Mouse (Mus musculus) C2C12 (cell line): Measurements from ENCODE around the gene Daam1. TPM values are rescaled to one million over a fixed set of nuclear protein-coding genes. Genes with fewer than 3 reads are reported as not detected.

ENCODE experiments used
- H3K27me3 ChIP-seq: one replicate; pipeline ENCODE4 v1.6.1; 2011; ENCODE audit not compliant: control insufficient read depth, insufficient read depth, insufficient read length
- H3K36me3 ChIP-seq: one replicate; pipeline ENCODE4 v1.6.1; 2011; ENCODE audit not compliant: control insufficient read depth, insufficient read depth
- H3K4me3 ChIP-seq: one replicate; pipeline ENCODE4 v1.5.1; 2011; ENCODE audit warnings: mild to moderate bottlenecking, control low read depth; ENCODE audit not compliant: poor library complexity, insufficient read depth, severe bottlenecking
- H3K79me2 ChIP-seq: one replicate; pipeline ENCODE4 v1.6.1; 2011; ENCODE audit not compliant: control insufficient read depth, insufficient read depth
- H3K79me3 ChIP-seq: one replicate; pipeline ENCODE4 v1.6.1; 2011; ENCODE audit warnings: low read depth, control low read depth
- H3ac ChIP-seq: one replicate; pipeline ENCODE3; 2011; ENCODE audit warnings: low read depth; ENCODE audit not compliant: control insufficient read depth, insufficient read length
- CEBPB ChIP-seq: IDR thresholded peaks from one replicate; pipeline ENCODE4 v1.6.1; 2011; ENCODE audit warnings: low read depth, mild to moderate bottlenecking, control low read depth, moderate library complexity
- CTCF ChIP-seq: IDR thresholded peaks from one replicate; pipeline ENCODE4 v1.5.1; 2011; ENCODE audit not compliant: control insufficient read depth, insufficient read depth, insufficient read length
- FOSL1 ChIP-seq: IDR thresholded peaks from one replicate; pipeline ENCODE4 v1.8.0; 2011; ENCODE audit warnings: mild to moderate bottlenecking, low read length; ENCODE audit not compliant: poor library complexity, insufficient read depth, severe bottlenecking
- MAX ChIP-seq: IDR thresholded peaks from one replicate; pipeline ENCODE4 v1.6.1; 2011; ENCODE audit warnings: mild to moderate bottlenecking, control low read depth
- MYOD1 ChIP-seq: IDR thresholded peaks from one replicate; pipeline ENCODE4 v1.6.1; 2011; ENCODE audit warnings: low read depth; ENCODE audit not compliant: control insufficient read depth, insufficient read length
- MYOG ChIP-seq: IDR thresholded peaks from one replicate; pipeline ENCODE4 v1.6.1; 2011; ENCODE audit not compliant: control insufficient read depth, insufficient read length; ENCODE audit errors: extremely low read depth
- USF1 ChIP-seq: IDR thresholded peaks from one replicate; pipeline ENCODE4 v1.6.1; 2011; ENCODE audit warnings: low read depth, mild to moderate bottlenecking, control low read depth, moderate library complexity
- polyA plus RNA-seq: library from polyadenylated mRNA; unstranded; fragments of >200 nt; fragmentation: generic; extraction: Trizol; gene quantifications from one replicate; pipeline ENCODE4 v1.2.1, GENCODE M21; 2012; ENCODE audit warnings: missing spikeins

The Daam1 gene
- polyA plus RNA-seq, 1 experiment, result 3.2 TPM

DNA sequence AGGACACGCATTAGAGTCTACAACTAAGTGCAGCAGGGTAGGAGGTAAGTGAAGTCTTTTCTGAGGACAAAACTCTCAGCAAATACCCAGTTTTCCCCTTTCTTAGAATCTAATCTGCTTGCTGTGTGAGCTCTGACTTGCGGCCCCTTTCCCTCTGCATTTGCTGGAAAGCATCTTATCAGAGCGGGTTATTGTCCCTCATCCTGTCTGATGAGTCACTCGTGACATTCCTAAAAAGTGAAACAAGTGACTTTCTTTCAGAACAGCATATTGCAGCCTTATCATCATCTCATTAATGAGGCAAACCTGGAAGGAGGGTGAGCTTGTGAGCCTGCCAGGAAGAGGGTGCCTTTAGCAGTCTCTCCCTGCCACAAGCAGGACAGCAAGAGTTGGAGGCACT, 68.7 kb downstream of the Daam1 start:
- no peak overlapping the region for H3K4me3 ChIP-seq
- H3K79me2 ChIP-seq, result peaks cover 40% of the 10 kb centered on the region
- H3K27me3 ChIP-seq, result no peaks in the 10 kb centered on the region
- H3K79me3 ChIP-seq, result peaks cover 5% of the 10 kb centered on the region
- TF ChIP-seq MAX, result no peak
- TF ChIP-seq MYOG, result no peak
- TF ChIP-seq USF1, result no peak
- TF ChIP-seq CTCF, result no peak
- peak; percentile 5 for TF ChIP-seq FOSL1
- peak; percentile 12 for TF ChIP-seq MYOD1
- no peak for TF ChIP-seq CEBPB
- H3ac ChIP-seq, result no peak overlapping the region
- peaks cover 22% of the 10 kb centered on the region for H3K36me3 ChIP-seq

DNA sequence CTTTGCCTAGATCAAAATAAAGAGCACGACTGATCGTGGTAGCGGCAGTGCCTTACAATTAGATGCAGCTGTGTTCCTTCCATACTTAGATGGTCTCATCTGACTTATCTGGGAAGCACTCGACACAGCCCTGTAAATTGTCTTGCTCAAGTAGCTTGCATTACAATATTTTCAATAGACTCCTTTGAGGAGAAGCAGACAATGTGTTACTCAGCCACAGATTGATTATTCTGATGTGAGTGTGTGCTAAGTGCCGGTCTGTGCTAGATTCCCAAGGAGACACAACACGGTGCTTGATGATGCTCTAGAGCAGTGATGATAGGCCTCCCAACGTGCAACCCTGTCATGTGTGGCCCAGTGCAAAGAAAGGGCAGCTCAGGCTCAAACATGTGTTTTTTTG, 70.3 kb downstream of the Daam1 start:
- H3K4me3 ChIP-seq, result no peak overlapping the region
- H3ac ChIP-seq, result no peak overlapping the region
- peaks cover 50% of the 10 kb centered on the region for H3K79me2 ChIP-seq
- TF ChIP-seq USF1 (no peak), FOSL1 (no peak), CTCF (no peak), MYOD1 (no peak), CEBPB (no peak), MYOG (no peak), MAX (no peak)
- H3K27me3 ChIP-seq, result no peaks in the 10 kb centered on the region
- peaks cover 22% of the 10 kb centered on the region for H3K36me3 ChIP-seq
- H3K79me3 ChIP-seq, result peaks cover 3% of the 10 kb centered on the region

DNA sequence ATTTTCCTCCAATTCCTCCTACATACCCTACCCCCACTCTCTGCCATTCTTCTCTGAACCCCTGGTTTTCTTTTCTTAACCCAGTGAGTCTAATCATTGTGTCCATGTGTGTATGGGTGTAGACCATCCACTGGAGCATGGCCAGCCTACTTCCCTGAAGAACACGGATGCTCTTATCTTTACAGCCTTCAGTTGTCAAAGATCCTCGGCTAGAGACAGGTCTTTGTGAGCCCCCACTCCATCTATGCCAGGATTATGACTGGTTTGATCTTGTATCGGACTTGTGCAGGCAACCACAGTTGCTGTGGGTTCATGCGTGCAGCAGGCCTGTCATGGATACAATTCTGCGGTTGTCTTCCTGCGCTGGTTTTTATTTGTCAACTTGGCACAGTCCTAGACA, 71.0 kb downstream of the Daam1 start:
- no peak for TF ChIP-seq FOSL1
- TF ChIP-seq MAX, result no peak
- TF ChIP-seq USF1, result no peak
- TF ChIP-seq CTCF, result no peak
- TF ChIP-seq MYOG, result no peak
- no peak for TF ChIP-seq CEBPB
- TF ChIP-seq MYOD1, result no peak
- H3ac ChIP-seq, result no peak overlapping the region
- H3K4me3 ChIP-seq, result no peak overlapping the region
- H3K79me3 ChIP-seq, result peaks cover 7% of the 10 kb centered on the region
- peaks cover 22% of the 10 kb centered on the region for H3K36me3 ChIP-seq
- H3K27me3 ChIP-seq, result no peaks in the 10 kb centered on the region
- peaks cover 53% of the 10 kb centered on the region for H3K79me2 ChIP-seq

DNA sequence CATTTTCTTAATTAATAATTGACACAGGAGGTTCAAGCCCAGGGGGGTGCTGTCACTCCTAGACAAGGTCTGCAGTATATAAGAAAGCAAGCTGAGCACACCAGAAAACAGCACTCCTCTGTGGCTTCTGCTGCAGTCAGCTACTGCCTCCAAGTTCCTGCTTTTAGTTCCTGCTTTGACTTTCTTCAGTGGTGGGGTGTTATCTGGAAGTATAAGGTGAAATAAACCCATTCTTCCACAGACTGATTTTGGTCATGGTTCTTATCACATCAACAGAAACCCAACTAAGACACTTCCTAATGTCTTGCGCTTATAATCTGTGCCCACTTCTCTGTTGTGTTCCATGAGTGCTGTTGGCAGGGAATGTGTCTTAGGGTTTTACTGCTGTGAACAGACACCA, 71.4 kb downstream of the Daam1 start:
- Histone ChIP-seq H3K4me3 (no peak overlapping the region), H3K27me3 (no peaks in the 10 kb centered on the region), H3K79me2 (peaks cover 53% of the 10 kb centered on the region), H3K79me3 (peaks cover 7% of the 10 kb centered on the region), H3ac (no peak overlapping the region), H3K36me3 (peaks cover 21% of the 10 kb centered on the region)
- TF ChIP-seq MYOG, result no peak
- TF ChIP-seq USF1, result no peak
- no peak for TF ChIP-seq MYOD1
- no peak for TF ChIP-seq CTCF
- no peak for TF ChIP-seq CEBPB
- no peak for TF ChIP-seq FOSL1
- no peak for TF ChIP-seq MAX

DNA sequence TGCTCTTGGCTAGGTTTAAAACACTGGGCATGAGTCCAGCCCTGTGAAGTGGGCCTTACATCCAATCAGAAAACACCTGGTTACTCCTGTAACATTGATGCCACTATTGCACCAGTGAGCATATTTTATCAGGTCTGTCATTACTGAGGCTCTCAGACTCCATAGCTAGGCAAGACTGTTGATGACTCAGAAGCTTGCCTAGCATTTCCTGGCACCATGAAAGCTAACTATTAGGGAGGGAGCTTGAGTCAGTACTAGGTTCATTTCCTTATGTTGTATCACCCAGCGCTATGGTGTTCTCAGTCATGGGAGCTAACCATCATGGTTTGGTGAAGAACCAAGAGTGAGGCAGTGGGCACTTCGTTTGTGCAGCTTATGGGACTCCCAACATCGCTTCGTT, 72.3 kb downstream of the Daam1 start:
- Histone ChIP-seq H3K79me3 (peaks cover 7% of the 10 kb centered on the region), H3ac (no peak overlapping the region), H3K4me3 (no peak overlapping the region), H3K27me3 (no peaks in the 10 kb centered on the region), H3K79me2 (peaks cover 53% of the 10 kb centered on the region), H3K36me3 (peaks cover 17% of the 10 kb centered on the region)
- no peak for TF ChIP-seq CEBPB

DNA sequence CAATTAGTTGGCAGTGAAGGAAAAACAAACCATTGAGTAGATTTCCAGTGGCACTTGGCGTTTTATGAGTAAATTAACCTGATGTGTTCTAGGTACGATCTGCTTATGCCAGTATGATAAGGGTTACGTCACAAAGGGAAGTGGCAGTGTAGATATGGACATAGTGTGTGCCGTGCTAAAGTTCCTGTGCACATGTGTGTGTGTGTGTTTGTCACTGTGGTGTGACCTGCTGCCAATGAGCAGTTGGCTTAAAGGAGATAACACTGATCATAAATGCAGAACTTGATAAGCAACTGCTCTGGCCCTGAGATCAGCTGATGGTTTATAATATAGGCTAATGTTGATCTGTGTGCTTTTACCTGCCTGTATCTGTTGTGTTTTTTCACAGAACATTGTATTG, 73.4 kb downstream of the Daam1 start:
- no peak overlapping the region for H3ac ChIP-seq
- H3K36me3 ChIP-seq, result peaks cover 17% of the 10 kb centered on the region
- H3K4me3 ChIP-seq, result no peak overlapping the region
- TF ChIP-seq CTCF, result no peak
- no peaks in the 10 kb centered on the region for H3K27me3 ChIP-seq
- peaks cover 53% of the 10 kb centered on the region for H3K79me2 ChIP-seq
- H3K79me3 ChIP-seq, result peaks cover 8% of the 10 kb centered on the region
